15 mouse cellular contexts compared by ENCODE assay signal in genomic region chr8:87734496-87734895, GRCm38 (mm10).
DNase-seq lines count a peak whose midpoint lies in the region; ATAC-seq lines count a peak whose summit lies in the region.
"Had no signal": no experiment of that assay in that cellular context is flagged by ENCODE, and none has a peak within 500 bp of the region (broad histone marks: within the 10 kb centered on the region; RNA-seq: fewer than 3 reads in every experiment).

No protein-coding gene starts in this region.

- H3K4me3 ChIP-seq in forebrain, embryonic 13.5 days = no peak overlapping the region
- H3K4me3 ChIP-seq in forebrain, embryonic 16.5 days (replicated peaks; ENCODE audit: low read length) = no peak overlapping the region
- H3K4me3 ChIP-seq in kidney, embryonic 15.5 days (replicated peaks) = no peak overlapping the region
- H3K4me3 ChIP-seq in midbrain, embryonic 10.5 days = no peak overlapping the region
- H3K4me3 ChIP-seq: erythroblast, embryonic 14.5 days had no signal

- H3K36me3 ChIP-seq in forebrain, embryonic 13.5 days (ENCODE audit: poor library complexity, severe bottlenecking) = 0 out of 2 replicates have a peak, but pooled peaks cover 7% of the 10 kb centered on the region
- H3K36me3 ChIP-seq in forebrain, embryonic 16.5 days (ENCODE audit: control insufficient read depth, insufficient read depth) = no peaks in the 10 kb centered on the region
- no peaks in the 10 kb centered on the region for H3K36me3 ChIP-seq in kidney, embryonic 15.5 days
- peaks cover 37% of the 10 kb centered on the region for H3K36me3 ChIP-seq in midbrain, embryonic 10.5 days

- no peaks in the 10 kb centered on the region for H3K9me3 ChIP-seq in forebrain, embryonic 13.5 days (replicated peaks)
- no peaks in the 10 kb centered on the region for H3K9me3 ChIP-seq in forebrain, embryonic 16.5 days (ENCODE audit: control insufficient read depth, low read length)
- H3K9me3 ChIP-seq in kidney, embryonic 15.5 days (replicated peaks) = no peaks in the 10 kb centered on the region
- no peaks in the 10 kb centered on the region for H3K9me3 ChIP-seq in midbrain, embryonic 10.5 days (replicated peaks)

- DNase-seq in kidney, postnatal 4 days = no peak
- DNase-seq in midbrain, embryonic 10.5 days (ENCODE audit: low spot score) = no peak
- peak; percentile 51 for DNase-seq in testis, postnatal 10 days (ENCODE audit: low spot score)
- no peak for DNase-seq in MN1 (ENCODE audit: low spot score)
- DNase-seq: adrenal gland, postnatal 25 days; gastrocnemius, postnatal 10 days; layer of hippocampus, adult 9-11 months; lung, adult 18-20 months; thymus, adult 2 months had no signal

- ATAC-seq in forebrain, embryonic 13.5 days = no peak
- no peak for ATAC-seq in forebrain, embryonic 16.5 days
- 0 out of 2 replicates have a peak, but pooled peaks have one; percentile 40 for ATAC-seq in kidney, embryonic 15.5 days (replicated peaks; ENCODE audit: low FRiP score)
- no peak for ATAC-seq in activated CD4-positive, CD25-positive, alpha-beta regulatory T cell, adult 4 months

- H3K4me2 ChIP-seq in forebrain, embryonic 13.5 days = no peak overlapping the region
- H3K4me2 ChIP-seq in forebrain, embryonic 16.5 days (ENCODE audit: low read length) = no peak overlapping the region
- H3K4me2 ChIP-seq in kidney, embryonic 15.5 days = no peak overlapping the region

- WGBS in forebrain, embryonic 13.5 days = 69% methylated on average over 7 of the region's 7 CpGs
- WGBS in forebrain, embryonic 16.5 days = 54% methylated on average over 7 of the region's 7 CpGs
- WGBS in kidney, embryonic 15.5 days = 53% methylated on average over 7 of the region's 7 CpGs
- WGBS in midbrain, embryonic 10.5 days = 68% methylated on average over 7 of the region's 7 CpGs

- H3K4me1 ChIP-seq in forebrain, embryonic 13.5 days = peaks cover 43% of the 10 kb centered on the region
- peaks cover 21% of the 10 kb centered on the region for H3K4me1 ChIP-seq in forebrain, embryonic 16.5 days (replicated peaks; ENCODE audit: control insufficient read depth, insufficient read depth, low read length)
- peaks cover 12% of the 10 kb centered on the region for H3K4me1 ChIP-seq in kidney, embryonic 15.5 days
- H3K4me1 ChIP-seq in midbrain, embryonic 10.5 days = peaks cover 46% of the 10 kb centered on the region

- no peak overlapping the region for H3K27ac ChIP-seq in forebrain, embryonic 13.5 days
- no peak overlapping the region for H3K27ac ChIP-seq in forebrain, embryonic 16.5 days (ENCODE audit: low read length)
- 0 out of 2 replicates have a peak overlapping the region, but pooled peaks have one; percentile 1 for H3K27ac ChIP-seq in kidney, embryonic 15.5 days
- H3K27ac ChIP-seq in midbrain, embryonic 10.5 days (replicated peaks) = peak overlapping the region; percentile 69
- H3K27ac ChIP-seq: kidney, postnatal 0 days had no signal

- 0 out of 2 replicates have a peak overlapping the region, but pooled peaks have one; percentile 27 for H3K9ac ChIP-seq in forebrain, embryonic 13.5 days
- H3K9ac ChIP-seq in forebrain, embryonic 16.5 days (replicated peaks; ENCODE audit: low read depth, low read length) = no peak overlapping the region
- no peak overlapping the region for H3K9ac ChIP-seq in kidney, embryonic 15.5 days

- H3K27me3 ChIP-seq in forebrain, embryonic 13.5 days = no peaks in the 10 kb centered on the region
- H3K27me3 ChIP-seq in forebrain, embryonic 16.5 days (replicated peaks; ENCODE audit: control insufficient read depth, insufficient read depth, low read length) = no peaks in the 10 kb centered on the region
- H3K27me3 ChIP-seq in kidney, embryonic 15.5 days = no peaks in the 10 kb centered on the region
- no peaks in the 10 kb centered on the region for H3K27me3 ChIP-seq in midbrain, embryonic 10.5 days (ENCODE audit: low read depth, poor library complexity, severe bottlenecking)

Comparison
In these comparisons a context has a peak if more than half of its experiments do, and no peak if none do; other contexts are left out.
1. H3K27ac ChIP-seq: peak in kidney, embryonic 15.5 days (single experiment) and midbrain, embryonic 10.5 days (single experiment); none in forebrain, embryonic 13.5 days (single experiment) and forebrain, embryonic 16.5 days (single experiment).